Mouse (Mus musculus): ENCODE results near the gene Fto. TPM values are rescaled to one million over a fixed set of nuclear protein-coding genes. Genes with fewer than 3 reads are reported as not detected.

The Fto gene
- total and polyA plus RNA-seq, 3 experiments = 8.4 to 43.2 (median 15.7) TPM

- H3K4me3 ChIP-seq (replicated peaks in 1 of 3; ENCODE audit: low read depth in 2 of 3, low read length in 2 of 3, poor library complexity in 1 of 3) = no peak overlapping the region
- no peak overlapping the region for H3K27ac ChIP-seq (ENCODE audit: insufficient read depth, low read depth)
- dilution Hi-C loops (cut with MboI; ENCODE audit: extremely low pct_ligation_motif_present, extremely low pct_unique_long_range_greater_than_20kb, low sequenced_read_pairs) = no loop called here
- DNase-seq (ENCODE audit: extremely low read depth) = no peak
- peaks cover 0 to 15% of the 10 kb centered on the region in 2 experiments; a peak in 1 of 4 replicates for H3K4me1 ChIP-seq (ENCODE audit: control insufficient read depth in 1 of 2, insufficient read depth in 2 of 2)
- H3K4me2 ChIP-seq (ENCODE audit: insufficient read depth, low read depth, poor library complexity, severe bottlenecking) = no peak overlapping the region
- no peaks in the 10 kb centered on the region for H3K27me3 ChIP-seq (replicated peaks)
- in situ Hi-C loops (cut with MboI; ENCODE audit: low pct_ligation_motif_present, low pct_unique_long_range_greater_than_20kb, low sequenced_read_pairs) = no loop called here
- TF ChIP-seq CHD2 (IDR thresholded peaks at IDR 0.05; ENCODE audit: low read length) = no peak
- no peak for TF ChIP-seq MAFK (IDR thresholded peaks at IDR 0.05; ENCODE audit: insufficient replicate concordance, low read length)
- no peak for TF ChIP-seq USF2 (conservative IDR thresholded peaks at IDR 0.05; ENCODE audit: low read depth, low read length)
- peaks cover 4 to 33% of the 10 kb centered on the region in 2 experiments for H3K36me3 ChIP-seq (replicated peaks in 1 of 2; ENCODE audit: control insufficient read depth in 1 of 2, insufficient read depth in 1 of 2, low read length in 1 of 2)
- no peaks in the 10 kb centered on the region for H3K9me3 ChIP-seq (replicated peaks; ENCODE audit: low read length)
- no peaks in the 10 kb centered on the region for H3K79me2 ChIP-seq (replicated peaks; ENCODE audit: control insufficient read depth, extremely low read depth, insufficient read depth, poor library complexity, severe bottlenecking)
- H3K9ac ChIP-seq (ENCODE audit: insufficient read depth, low read depth) = no peak overlapping the region
Measured at GRCm38 (mm10) chr8:91560017-91560591, 246.8 kb downstream of the Fto start.

- TF ChIP-seq E2F4 (IDR thresholded peaks at IDR 0.05; ENCODE audit: insufficient replicate concordance, low read depth, low read length) (no peak), EP300 (IDR thresholded peaks at IDR 0.05; ENCODE audit: low read length) (no peak), JUN (IDR thresholded peaks at IDR 0.05; ENCODE audit: insufficient read depth, low read depth, low read length) (no peak), MXI1 (IDR thresholded peaks at IDR 0.05; ENCODE audit: low read depth, low read length) (no peak), MAX (IDR thresholded peaks at IDR 0.05; ENCODE audit: low read length) (no peak), HCFC1 (IDR thresholded peaks at IDR 0.05; ENCODE audit: low read depth, low read length) (no peak), UBTF (IDR thresholded peaks at IDR 0.05; ENCODE audit: low read depth, low read length) (no peak), USF1 (IDR thresholded peaks at IDR 0.05; ENCODE audit: low read depth, low read length) (no peak), POLR2AphosphoS2 (IDR thresholded peaks at IDR 0.05; ENCODE audit: low read depth, low read length) (no peak), ELF1 (IDR thresholded peaks at IDR 0.05; ENCODE audit: low read depth, low read length) (no peak), USF2 (conservative IDR thresholded peaks at IDR 0.05; ENCODE audit: low read depth, low read length) (no peak), MEF2A (IDR thresholded peaks at IDR 0.05; ENCODE audit: borderline replicate concordance, low read depth, low read length) (no peak)
- no peak overlapping the region for H3K9ac ChIP-seq (ENCODE audit: insufficient read depth, low read depth)
- peaks cover 4 to 33% of the 10 kb centered on the region in 2 experiments for H3K36me3 ChIP-seq (replicated peaks in 1 of 2; ENCODE audit: control insufficient read depth in 1 of 2, insufficient read depth in 1 of 2, low read length in 1 of 2)
- H3K4me3 ChIP-seq (replicated peaks in 1 of 3; ENCODE audit: low read depth in 2 of 3, low read length in 2 of 3, poor library complexity in 1 of 3) = no peak overlapping the region
- H3K79me2 ChIP-seq (replicated peaks; ENCODE audit: control insufficient read depth, extremely low read depth, insufficient read depth, poor library complexity, severe bottlenecking) = no peaks in the 10 kb centered on the region
- dilution Hi-C loops (cut with MboI; ENCODE audit: extremely low pct_ligation_motif_present, extremely low pct_unique_long_range_greater_than_20kb, low sequenced_read_pairs) (no loop called here), in situ Hi-C loops (cut with MboI; ENCODE audit: low pct_ligation_motif_present, low pct_unique_long_range_greater_than_20kb, low sequenced_read_pairs) (no loop called here)
- no peaks in the 10 kb centered on the region for H3K9me3 ChIP-seq (replicated peaks; ENCODE audit: low read length)
- peaks cover 0 to 14% of the 10 kb centered on the region in 2 experiments; a peak in 1 of 4 replicates for H3K4me1 ChIP-seq (ENCODE audit: control insufficient read depth in 1 of 2, insufficient read depth in 2 of 2)
- no peak for DNase-seq (ENCODE audit: extremely low read depth)
- H3K27ac ChIP-seq (ENCODE audit: insufficient read depth, low read depth) = no peak overlapping the region
- no peaks in the 10 kb centered on the region for H3K27me3 ChIP-seq (replicated peaks)
- H3K4me2 ChIP-seq (ENCODE audit: insufficient read depth, low read depth, poor library complexity, severe bottlenecking) = no peak overlapping the region
Measured at GRCm38 (mm10) chr8:91561241-91561640, 247.9 kb downstream of the Fto start.

Data from CH12.LX (cell line).